Mouse (Mus musculus): Measurements from ENCODE around the gene Sfxn5. TPM values are rescaled to one million over a fixed set of nuclear protein-coding genes. Genes with fewer than 3 reads are reported as not detected.

The Sfxn5 gene
- total RNA-seq, 2 experiments from 2014 or later = 2.8 to 5.1 TPM

GRCm38 (mm10) chr6:85189911-85190591 is 143.2 kb downstream of the Sfxn5 start:
- DNase-seq = no peak

- no peak for DNase-seq
Observed at GRCm38 (mm10) chr6:85189361-85189760, 143.9 kb downstream of the Sfxn5 start.

GRCm38 (mm10) chr6:85188256-85189110 is 144.7 kb downstream of the Sfxn5 start:
- no peak for DNase-seq

GRCm38 (mm10) chr6:85187340-85188211 is 145.6 kb downstream of the Sfxn5 start, which contains the start of gene Emx1:
TSS of gene Emx1 (plus strand) at chr6:85187438.
- DNase-seq = no peak

GRCm38 (mm10) chr6:85186744-85187059 is 146.5 kb downstream of the Sfxn5 start:
- DNase-seq = no peak

- DNase-seq = no peak
Observed at GRCm38 (mm10) chr6:85186033-85186743, 147.0 kb downstream of the Sfxn5 start.

GRCm38 (mm10) chr6:85183951-85184350 is 149.3 kb downstream of the Sfxn5 start:
- DNase-seq = no peak

GRCm38 (mm10) chr6:85180036-85180435 is 153.2 kb downstream of the Sfxn5 start:
- DNase-seq = no peak

GRCm38 (mm10) chr6:85179569-85179968 is 153.7 kb downstream of the Sfxn5 start:
- no peak for DNase-seq

GRCm38 (mm10) chr6:85165440-85165921 is 167.7 kb downstream of the Sfxn5 start:
- DNase-seq = no peak

Small RNA genes lying within 50 kb of the gene (microRNA-seq; reads per million reads assigned to microRNA genes)
- 0 reads per million in 2 experiments for gene Mir705

Other genes starting within 250 kb of the Sfxn5 start
- gene Spr, start 195.7 kb downstream of the Sfxn5 start, total RNA-seq (2021) = 10 to 100 TPM; 20.0 to 22.2 TPM
- not detected for gene Emx1, start 146.0 kb downstream of the Sfxn5 start, total RNA-seq (2021)
- 10 to 100 TPM; 36.9 to 42.1 TPM for gene Rab11fip5, start 41.2 kb upstream of the Sfxn5 start, total RNA-seq (2021)
- not detected for gene Noto, start 90.5 kb upstream of the Sfxn5 start, total RNA-seq (2021)
- gene Smyd5, start 98.6 kb upstream of the Sfxn5 start, total RNA-seq (2021) = 10 to 100 TPM; 12.2 to 13.7 TPM
- 100 to 1,000 TPM; 164 to 167 TPM for gene Cct7, start 118.1 kb upstream of the Sfxn5 start, total RNA-seq (2021)
- gene Pradc1, start 118.5 kb upstream of the Sfxn5 start, total RNA-seq (2021) = 10 to 100 TPM; 15.2 to 17.8 TPM
- gene Fbxo41, start 169.6 kb upstream of the Sfxn5 start, total RNA-seq (2021) = under 1 TPM; 0.14 TPM
- gene Egr4, start 180.2 kb upstream of the Sfxn5 start, total RNA-seq (2021) = not detected

All from gastrocnemius, postnatal 10 days (tissue).